Mouse (Mus musculus): ENCODE measurements around the gene Gpr63. TPM values are rescaled to one million over a fixed set of nuclear protein-coding genes. Genes with fewer than 3 reads are reported as not detected.
"Not testable (repeated sequence)": the region's sequence is repeated elsewhere in the genome, so short reads cannot be mapped to it uniquely, and the experiment has no call there.

The Gpr63 gene
- polyA plus RNA-seq, 1 experiment from 2014 or later: 1.5 TPM

DNA sequence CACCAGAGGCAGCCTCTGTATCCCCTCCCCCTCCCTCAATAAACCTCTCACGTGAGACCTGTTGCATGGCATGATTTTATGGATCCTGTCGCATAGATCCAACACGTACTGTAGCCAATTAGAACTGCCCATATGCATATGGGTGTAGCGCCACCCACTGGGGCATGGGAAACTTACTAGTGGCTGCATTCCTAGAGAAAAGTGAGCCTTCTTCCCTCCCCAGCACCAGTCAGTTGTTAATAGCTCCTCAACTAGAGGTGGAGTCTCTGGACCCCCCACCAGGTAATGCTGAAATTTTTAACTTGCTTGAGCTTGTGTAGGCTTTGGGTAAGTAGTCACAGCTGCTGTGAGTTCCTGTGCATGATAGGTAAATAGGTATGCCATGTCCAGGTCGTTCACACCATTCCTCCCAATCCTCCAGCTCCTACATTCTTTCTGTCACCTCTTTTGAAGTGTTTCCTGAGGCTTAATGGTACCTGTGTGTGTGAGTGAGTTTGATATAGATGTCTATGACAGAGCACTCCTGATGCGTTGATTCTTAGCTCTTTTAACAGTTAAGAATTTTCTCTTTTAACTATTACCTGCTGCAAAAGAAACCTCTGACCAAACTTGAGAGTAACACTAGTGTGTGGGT lies 69.1 kb downstream of the Gpr63 start:
- H3K36me3 ChIP-seq (ENCODE audit: control insufficient read depth, insufficient read depth, low read length): no peaks in the 10 kb centered on the region
- H3K4me1 ChIP-seq (ENCODE audit: control insufficient read depth, insufficient read depth, low read length): no peaks in the 10 kb centered on the region
- no peaks in the 10 kb centered on the region for H3K27me3 ChIP-seq (ENCODE audit: control insufficient read depth, insufficient read depth, low read depth, low read length)
- WGBS: 32% methylated on average over 6 of the region's 6 CpGs
- H3K9me3 ChIP-seq (replicated peaks; ENCODE audit: control insufficient read depth, low read length, poor library complexity, severe bottlenecking): no peaks in the 10 kb centered on the region
- no peak overlapping the region for H3K4me3 ChIP-seq (ENCODE audit: low read depth, low read length)
- no peak overlapping the region for H3K9ac ChIP-seq (ENCODE audit: low read depth, low read length)
- no peak overlapping the region for H3K27ac ChIP-seq (ENCODE audit: low read length)
- H3K4me2 ChIP-seq (ENCODE audit: low read length): no peak overlapping the region
- ATAC-seq: no peak

DNA sequence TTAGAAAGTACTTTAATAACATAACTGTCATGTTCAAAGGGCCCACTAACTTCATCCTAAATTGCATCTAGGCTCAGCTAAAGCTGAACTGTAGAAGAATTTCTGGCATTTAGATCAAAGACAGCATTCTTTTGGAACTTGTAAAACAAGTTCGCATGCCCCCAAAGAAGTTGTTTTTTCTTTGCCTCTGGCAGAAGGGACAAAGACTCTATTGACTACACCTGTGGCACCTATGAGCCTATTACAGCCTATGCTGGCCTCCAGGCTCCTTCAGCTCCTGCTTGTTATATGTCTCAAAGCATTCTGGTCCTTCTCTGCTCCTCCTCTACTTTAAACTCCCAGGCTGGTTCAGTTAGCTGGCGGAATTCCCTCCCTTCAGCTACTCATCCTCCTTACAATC lies 69.6 kb downstream of the Gpr63 start:
- no peaks in the 10 kb centered on the region for H3K36me3 ChIP-seq (ENCODE audit: control insufficient read depth, insufficient read depth, low read length)
- H3K27ac ChIP-seq (ENCODE audit: low read length): no peak overlapping the region
- H3K27me3 ChIP-seq (ENCODE audit: control insufficient read depth, insufficient read depth, low read depth, low read length): no peaks in the 10 kb centered on the region
- 79% methylated on average over 2 of the region's 2 CpGs for WGBS
- H3K4me3 ChIP-seq (ENCODE audit: low read depth, low read length): no peak overlapping the region
- no peak for ATAC-seq
- no peak overlapping the region for H3K4me2 ChIP-seq (ENCODE audit: low read length)
- no peak overlapping the region for H3K9ac ChIP-seq (ENCODE audit: low read depth, low read length)
- H3K9me3 ChIP-seq (replicated peaks; ENCODE audit: control insufficient read depth, low read length, poor library complexity, severe bottlenecking): no peaks in the 10 kb centered on the region
- no peaks in the 10 kb centered on the region for H3K4me1 ChIP-seq (ENCODE audit: control insufficient read depth, insufficient read depth, low read length)

DNA sequence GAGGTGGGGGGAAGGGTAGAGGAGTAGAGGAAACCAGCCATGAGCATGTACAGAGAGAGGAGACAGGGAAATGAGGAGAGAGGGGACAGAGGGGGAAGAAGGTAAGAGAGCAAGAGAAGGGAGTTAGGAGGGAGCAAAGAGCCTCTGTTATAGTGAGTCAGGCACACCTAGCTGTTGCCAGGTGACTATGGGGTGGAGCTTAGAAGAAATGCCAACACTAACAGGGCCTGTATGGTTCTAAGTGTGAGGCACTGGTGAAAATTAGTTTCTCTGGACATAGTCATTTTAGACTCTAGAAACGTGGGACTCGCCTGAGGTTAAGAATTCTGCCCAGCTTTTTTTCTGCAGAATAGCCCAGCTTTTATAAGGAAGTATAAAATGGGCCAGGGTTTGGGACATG lies 71.1 kb downstream of the Gpr63 start:
- Histone ChIP-seq H3K9me3 (replicated peaks; ENCODE audit: control insufficient read depth, low read length, poor library complexity, severe bottlenecking) (no peaks in the 10 kb centered on the region), H3K27ac (ENCODE audit: low read length) (no peak overlapping the region), H3K27me3 (ENCODE audit: control insufficient read depth, insufficient read depth, low read depth, low read length) (no peaks in the 10 kb centered on the region), H3K4me1 (ENCODE audit: control insufficient read depth, insufficient read depth, low read length) (no peaks in the 10 kb centered on the region), H3K4me3 (ENCODE audit: low read depth, low read length) (no peak overlapping the region), H3K4me2 (ENCODE audit: low read length) (no peak overlapping the region), H3K36me3 (ENCODE audit: control insufficient read depth, insufficient read depth, low read length) (no peaks in the 10 kb centered on the region), H3K9ac (ENCODE audit: low read depth, low read length) (no peak overlapping the region)
- ATAC-seq: no peak
- WGBS: 91% methylated on average over 2 of the region's 2 CpGs

DNA sequence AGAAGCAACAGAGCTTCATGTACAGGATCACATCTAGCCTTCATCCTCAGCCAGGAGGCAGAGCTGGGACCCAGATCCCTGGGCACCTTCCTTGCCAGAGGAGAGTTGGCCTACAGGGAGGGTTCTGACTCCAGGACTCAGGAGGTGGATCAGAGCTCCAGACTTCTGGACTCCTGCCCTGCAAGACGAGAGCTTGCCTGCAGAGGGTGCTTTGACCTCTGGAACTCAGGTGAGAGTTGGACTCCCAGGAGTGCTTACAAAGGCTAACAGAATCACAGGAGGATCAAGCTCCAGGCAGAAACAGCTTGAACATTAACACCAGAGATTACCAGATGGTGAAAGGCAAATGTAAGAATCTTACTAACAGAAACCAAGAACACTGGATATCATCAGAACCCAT lies 89.3 kb downstream of the Gpr63 start:
- H3K4me3 ChIP-seq (ENCODE audit: low read depth, low read length): not testable (repeated sequence)

More for the DNA sequence above, 89.3 kb downstream of the Gpr63 start:
- H3K4me1 ChIP-seq (ENCODE audit: control insufficient read depth, insufficient read depth, low read length); H3K27ac ChIP-seq (ENCODE audit: low read length); H3K36me3 ChIP-seq (ENCODE audit: control insufficient read depth, insufficient read depth, low read length); H3K4me2 ChIP-seq (ENCODE audit: low read length); H3K9me3 ChIP-seq (replicated peaks; ENCODE audit: control insufficient read depth, low read length, poor library complexity, severe bottlenecking); H3K27me3 ChIP-seq (ENCODE audit: control insufficient read depth, insufficient read depth, low read depth, low read length); ATAC-seq; H3K9ac ChIP-seq (ENCODE audit: low read depth, low read length): not testable (repeated sequence)
- 76% methylated on average over 1 of the region's 1 CpGs for WGBS

Other genes starting within 250 kb of the Gpr63 start
- gene Klhl32, start 115.3 kb upstream of the Gpr63 start, polyA plus RNA-seq (2015; fragmentation: Nextera tagmentation; extraction: Ambion mirVana): 29.4 and 36.4 TPM in 2 replicates
- 65.4 and 65.6 TPM in 2 replicates for gene Ndufaf4, start 68.3 kb upstream of the Gpr63 start, polyA plus RNA-seq (2015; fragmentation: Nextera tagmentation; extraction: Ambion mirVana)

Measured in midbrain, embryonic 16.5 days (tissue).